Mouse (Mus musculus): ENCODE measurements at regions not wholly inside any gene's neighbourhood (a gene's known extent, or its start where the extent isn't known, plus 50 kb on each side); places are given as distances from the start of the nearest gene placed in this dataset.
"Not testable (repeated sequence)": the region's sequence is repeated elsewhere in the genome, so short reads cannot be mapped to it uniquely, and the experiment has no call there.

DNA sequence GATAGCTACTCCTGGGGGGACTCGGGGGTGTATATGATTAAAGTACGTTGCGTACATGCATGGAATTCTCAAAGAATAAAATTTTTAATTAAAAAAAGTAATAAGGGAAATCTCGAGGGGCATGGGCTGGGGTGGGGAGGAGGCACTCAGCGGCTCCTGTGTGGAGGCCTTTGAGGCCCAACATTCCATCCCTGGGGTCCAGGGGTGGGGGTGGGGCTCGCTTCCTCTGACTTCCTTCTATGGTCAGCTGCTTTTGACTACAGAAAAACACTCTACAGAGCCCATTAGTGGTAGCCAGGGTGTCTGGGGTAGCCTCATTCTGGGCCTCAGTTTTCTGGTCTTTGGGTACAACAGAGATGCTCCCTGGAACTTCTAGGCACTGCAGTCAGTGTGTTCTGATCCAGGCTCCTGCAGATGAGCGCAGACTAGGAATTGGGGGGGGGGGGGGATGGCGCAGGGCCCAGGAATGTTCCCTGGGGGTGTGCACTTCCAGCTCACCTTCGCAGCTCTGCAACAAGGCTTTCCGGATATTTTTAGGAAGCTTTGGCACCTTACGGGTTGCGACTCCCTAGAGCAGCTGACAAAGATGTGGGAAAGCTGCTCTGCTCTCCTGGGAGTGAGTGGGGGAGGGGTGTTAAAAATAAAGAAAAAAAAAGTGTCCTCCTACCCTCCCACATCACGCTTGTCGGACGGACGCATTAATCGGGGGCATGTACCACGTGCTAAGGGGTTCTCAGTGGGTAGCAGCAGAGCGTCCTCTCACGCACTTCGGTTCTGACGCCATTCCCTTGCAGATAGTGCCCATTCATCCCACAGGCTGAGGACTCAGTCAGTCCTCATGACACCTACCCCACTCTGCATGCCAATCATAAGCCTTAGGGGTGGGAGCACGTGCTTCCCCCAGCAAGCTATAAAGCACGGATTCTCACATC is 89.1 kb downstream of the Rhob start:
- DNase-seq: no peak

DNA sequence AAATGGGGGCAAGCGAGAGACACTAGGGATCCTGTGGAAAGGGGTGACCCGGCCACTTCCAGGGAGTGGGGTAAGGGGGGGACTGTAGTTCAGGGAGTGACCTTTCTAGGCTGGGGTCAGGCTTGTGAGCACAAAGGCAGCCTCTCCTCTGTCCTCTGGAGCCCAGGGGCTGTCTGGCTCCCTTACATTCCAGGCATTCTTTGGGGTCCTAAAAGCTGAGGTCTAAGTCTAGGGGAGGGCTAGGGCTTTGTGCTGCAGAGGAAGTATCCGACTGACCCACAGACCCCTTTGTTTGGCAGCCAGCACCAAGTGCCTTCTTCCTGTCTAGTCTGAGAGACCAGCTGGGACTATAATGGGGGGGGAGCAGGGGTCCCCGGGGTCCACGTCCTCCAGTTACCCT is 88.9 kb downstream of the Hs1bp3 start:
- DNase-seq: no peak

DNA sequence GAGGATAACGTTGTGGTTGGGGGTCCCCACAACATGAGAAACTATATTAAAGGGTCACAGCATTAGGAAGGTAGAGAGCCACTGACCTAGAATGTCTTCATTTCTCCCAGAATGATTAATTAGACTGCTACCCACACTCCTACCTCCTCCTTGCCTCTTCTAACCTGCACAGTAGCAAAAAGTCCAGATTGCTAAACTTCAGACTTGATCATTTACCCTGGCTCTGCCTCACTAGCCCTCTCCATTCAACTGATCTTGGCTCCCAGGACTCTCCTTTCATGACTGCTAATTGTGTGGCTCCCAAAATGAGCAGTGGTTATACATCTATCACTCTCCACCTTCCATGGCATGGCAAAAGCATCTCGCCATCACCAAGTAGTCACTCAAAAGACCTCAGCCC is 88.1 kb downstream of the Hs1bp3 start:
- DNase-seq: no peak

DNA sequence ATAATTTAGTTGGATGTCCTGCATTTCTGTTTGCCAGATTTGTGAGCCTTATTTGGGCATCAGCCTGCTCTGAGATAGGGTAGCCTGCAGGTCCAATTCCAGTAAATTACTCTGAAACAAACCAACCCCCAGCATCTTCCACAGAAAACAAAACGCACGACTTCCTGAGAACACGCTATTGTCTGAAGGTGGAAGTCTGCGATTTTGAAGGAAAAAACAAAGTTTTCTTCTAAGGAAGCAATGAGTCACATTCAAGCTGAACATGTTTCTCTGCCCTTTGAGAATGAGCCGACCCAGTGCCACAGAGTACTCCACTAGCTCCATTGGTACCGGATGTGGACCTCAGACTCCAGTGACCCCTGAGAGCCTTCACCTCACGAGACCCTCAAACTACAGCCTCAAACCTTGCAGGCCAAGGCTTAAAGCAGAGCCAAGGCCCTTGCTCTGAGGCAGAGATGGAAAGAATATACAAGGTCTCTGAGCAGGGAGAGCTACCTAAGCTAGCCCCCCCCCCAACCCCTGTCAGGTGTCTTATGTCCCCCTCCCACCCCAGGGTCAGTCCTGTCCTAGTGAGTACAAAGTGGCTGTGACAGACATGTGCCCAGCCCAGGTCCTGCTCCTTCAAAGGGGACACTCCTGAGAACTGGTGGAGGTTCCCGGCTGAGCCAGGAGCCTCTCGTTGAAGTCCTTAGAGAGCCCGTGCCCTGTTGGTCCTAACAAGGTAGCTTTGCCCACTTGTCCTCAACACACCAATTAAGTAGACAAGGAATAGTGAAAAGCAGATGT is 87.3 kb downstream of the Hs1bp3 start:
- DNase-seq: no peak

DNA sequence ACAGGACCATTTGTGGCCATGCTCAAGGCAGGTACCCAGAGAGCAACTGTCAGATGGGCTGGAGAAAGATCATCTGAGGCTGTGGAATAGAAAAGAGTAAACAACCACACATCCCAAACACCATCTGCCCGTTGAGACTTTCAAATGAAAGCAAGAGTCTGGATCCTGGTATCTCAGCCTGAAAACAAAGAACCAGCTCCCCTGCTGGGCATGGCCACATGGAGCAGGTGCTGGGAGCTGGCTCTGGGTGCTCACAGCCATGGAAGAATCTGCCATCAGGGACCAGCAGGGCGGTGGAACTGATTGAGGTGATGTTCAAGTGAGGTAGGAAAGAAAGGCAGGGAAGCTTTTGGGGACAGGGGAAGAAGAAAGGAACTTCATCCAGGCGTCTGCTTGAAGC is 85.6 kb downstream of the Hs1bp3 start:
- DNase-seq: no peak

DNA sequence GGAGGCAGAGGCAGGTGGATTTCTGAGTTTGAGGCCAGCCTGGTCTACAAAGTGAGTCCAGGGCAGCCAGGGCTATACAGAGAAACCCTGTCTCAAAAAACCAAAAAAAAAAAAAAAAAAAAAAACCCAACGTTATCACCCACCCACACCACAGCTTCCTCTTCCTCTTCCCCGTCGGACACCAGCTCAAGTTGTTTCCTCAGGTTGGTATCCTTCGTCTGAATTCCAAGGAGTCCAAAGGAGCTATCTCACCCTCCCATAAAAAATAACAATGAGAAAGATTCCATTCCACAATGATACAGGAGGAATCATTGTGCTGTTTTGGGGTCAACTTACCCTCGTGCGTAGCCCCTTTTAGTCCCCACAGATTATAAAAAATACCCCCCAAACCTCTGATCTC is 83.2 kb downstream of the Hs1bp3 start:
- DNase-seq: not testable (repeated sequence)

DNA sequence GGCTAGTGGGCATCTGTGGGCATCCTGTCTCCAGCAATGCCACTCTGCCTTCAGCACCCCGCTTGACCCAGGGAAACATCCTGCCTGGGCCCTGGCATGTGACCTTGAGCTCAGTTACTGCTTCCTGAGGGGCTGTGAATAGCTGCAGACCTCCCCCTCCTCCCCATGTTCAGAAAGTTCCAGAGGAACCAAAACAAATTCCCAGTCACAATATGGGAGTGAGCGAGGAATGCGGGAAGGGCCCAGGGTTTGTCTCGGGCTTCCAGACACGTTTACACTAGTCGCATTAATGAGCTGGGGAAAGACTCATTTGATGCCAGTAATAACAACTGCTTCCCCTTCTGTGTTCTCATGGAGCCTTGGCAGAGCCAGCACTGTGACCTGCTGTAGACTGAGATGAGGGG is 81.7 kb downstream of the Hs1bp3 start:
- no peak for DNase-seq

DNA sequence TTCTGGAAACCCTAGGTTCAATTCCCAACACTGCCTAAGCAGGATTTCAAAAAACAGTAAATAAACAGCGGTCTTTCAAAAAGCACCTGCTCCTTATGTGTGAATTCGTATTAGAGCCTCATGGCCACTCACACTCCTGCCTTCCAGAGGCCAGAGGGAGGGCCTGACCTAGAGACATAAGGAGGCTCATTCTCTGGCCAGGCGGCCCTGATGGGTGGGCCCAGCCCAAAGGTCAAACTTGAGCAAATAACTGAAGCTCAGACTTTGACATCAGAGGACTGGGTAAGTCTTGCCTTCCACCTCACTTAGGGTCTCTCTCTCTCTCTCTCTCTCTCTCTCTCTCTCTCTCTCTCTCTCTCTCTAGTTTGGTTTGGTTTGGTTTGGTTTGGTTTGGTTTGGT is 80.7 kb downstream of the Hs1bp3 start:
- DNase-seq: no peak

All from cerebellum, adult 9-11 months (tissue).